Mouse (Mus musculus) spleen, adult 2 months (tissue): ENCODE data around the gene Neurl1a.

Source experiments
- CTCF ChIP-seq: fragments of 200-500 bp; IDR thresholded peaks from 2 replicates; pipeline ENCODE4 v1.5.1; 2011; ENCODE audit warnings: mild to moderate bottlenecking, inconsistent platforms; ENCODE audit not compliant: insufficient read depth, insufficient read length, insufficient replicate concordance; ENCODE audit errors: extremely low read depth
- POLR2A ChIP-seq: fragments of 200-500 bp; IDR thresholded peaks from 2 replicates; pipeline ENCODE4 v1.6.1; 2011; ENCODE audit warnings: low read depth, low read length, inconsistent platforms

DNA sequence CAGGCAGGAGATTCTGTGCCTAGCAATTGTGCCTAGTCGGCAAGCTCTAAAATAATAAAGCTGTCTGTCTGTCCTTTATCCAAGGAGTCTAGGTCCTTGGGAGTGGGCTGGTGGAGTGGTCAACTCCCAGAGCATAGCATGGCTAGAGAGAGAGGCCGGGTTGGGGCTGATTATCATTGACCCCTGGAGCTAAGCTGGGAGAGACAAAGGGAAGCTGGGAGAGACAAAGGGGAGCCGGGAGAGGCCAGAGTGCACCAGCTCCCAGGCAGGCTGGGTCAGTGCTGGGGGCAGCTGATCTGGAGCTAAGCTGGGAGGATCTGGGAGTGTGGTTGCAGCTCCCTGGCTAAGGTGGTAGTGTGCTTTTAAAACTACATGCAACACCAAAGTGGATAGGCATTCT lies 11.9 kb upstream of the Neurl1a start:
- no peak for TF ChIP-seq POLR2A
- TF ChIP-seq CTCF = no peak
